Mouse (Mus musculus) liver, adult 2 months (tissue): ENCODE data around the gene Mfsd5.

Source experiments
- CTCF ChIP-seq: fragments of 200-500 bp; IDR thresholded peaks from 2 replicates; pipeline ENCODE4 v1.5.1; 2011; ENCODE audit warnings: low read depth, low read length, control low read depth
- POLR2A ChIP-seq: fragments of 200-500 bp; IDR thresholded peaks from 2 replicates; pipeline ENCODE4 v1.6.1; 2011; ENCODE audit warnings: low read length, control low read depth; ENCODE audit not compliant: insufficient read depth; ENCODE audit errors: extremely low read depth

- TF ChIP-seq POLR2A (no peak), CTCF (no peak)
Observed at GRCm38 (mm10) chr15:102231748-102232147, 47.5 kb upstream of the Mfsd5 start, which contains the start of gene Itgb7.
